Mouse (Mus musculus): ENCODE results near the gene Duoxa1.
"Not testable (repeated sequence)": the region's sequence is repeated elsewhere in the genome, so short reads cannot be mapped to it uniquely, and the experiment has no call there.

DNA sequence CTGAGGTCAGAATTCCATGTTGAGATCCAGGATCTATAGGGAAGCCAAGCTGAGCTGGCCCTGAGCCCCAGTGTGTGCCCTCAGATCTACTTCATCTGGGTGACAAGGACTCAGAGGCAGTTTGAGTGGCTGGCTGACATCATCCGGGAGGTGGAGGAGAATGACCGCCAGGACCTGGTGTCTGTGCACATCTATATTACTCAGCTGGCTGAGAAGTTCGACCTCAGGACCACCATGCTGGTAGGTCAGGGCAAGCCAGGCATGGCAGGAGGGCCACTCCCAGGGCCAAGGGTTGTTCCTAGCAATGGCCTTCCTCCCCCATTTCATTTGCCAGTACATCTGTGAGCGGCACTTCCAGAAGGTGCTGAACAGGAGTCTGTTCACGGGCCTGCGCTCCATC is 32.6 kb upstream of the Duoxa1 start:
- TF ChIP-seq POLR2A (IDR thresholded peaks at IDR 0.05; ENCODE audit: low read depth, low read length); CTCF (IDR thresholded peaks at IDR 0.05; ENCODE audit: extremely low read depth, insufficient read length, insufficient replicate concordance, low read depth, low read length): not testable (repeated sequence)
